Mouse (Mus musculus) left cerebral cortex, adult 8-10 months (tissue): ENCODE measurements around the gene Rapgef4. TPM values are rescaled to one million over a fixed set of nuclear protein-coding genes. Genes with fewer than 3 reads are reported as not detected.

Source experiments
- DNase-seq, 2 experiments: peaks; one replicate each; pipeline ENCODE4 v3.0.0; 2022; ENCODE audit warnings: low spot score in 2 of 2
- total RNA-seq, 4 experiments: library from RNA; stranded (reverse); gene quantifications; 2 replicates each; pipeline ENCODE4 v1.2.4; 2022

The Rapgef4 gene
- total RNA-seq, 4 experiments from 2014 or later, result 457 to 612 (median 529) TPM

DNA sequence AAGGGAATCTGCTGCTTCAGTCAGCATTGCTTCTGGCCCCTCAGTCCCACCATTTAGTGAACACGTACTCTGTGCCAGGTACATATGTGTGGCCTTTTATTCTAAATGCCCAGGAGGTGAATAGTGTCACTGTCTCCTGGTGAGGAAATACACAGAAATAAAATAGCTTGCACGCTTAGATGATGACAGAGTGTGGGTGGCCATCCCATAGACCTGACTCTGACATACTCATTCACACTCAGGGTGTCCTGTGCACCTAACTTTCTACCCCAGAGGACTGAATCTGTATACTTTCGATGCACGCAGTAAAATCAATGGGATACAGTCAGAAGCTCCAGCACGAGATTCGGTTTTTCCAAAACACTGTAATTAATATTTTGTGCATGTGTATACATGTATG is 286.4 kb downstream of the Rapgef4 start:
- DNase-seq, result no peak

- no peak for DNase-seq
Observed at GRCm38 (mm10) chr2:72269651-72270341, 288.8 kb downstream of the Rapgef4 start.

DNA sequence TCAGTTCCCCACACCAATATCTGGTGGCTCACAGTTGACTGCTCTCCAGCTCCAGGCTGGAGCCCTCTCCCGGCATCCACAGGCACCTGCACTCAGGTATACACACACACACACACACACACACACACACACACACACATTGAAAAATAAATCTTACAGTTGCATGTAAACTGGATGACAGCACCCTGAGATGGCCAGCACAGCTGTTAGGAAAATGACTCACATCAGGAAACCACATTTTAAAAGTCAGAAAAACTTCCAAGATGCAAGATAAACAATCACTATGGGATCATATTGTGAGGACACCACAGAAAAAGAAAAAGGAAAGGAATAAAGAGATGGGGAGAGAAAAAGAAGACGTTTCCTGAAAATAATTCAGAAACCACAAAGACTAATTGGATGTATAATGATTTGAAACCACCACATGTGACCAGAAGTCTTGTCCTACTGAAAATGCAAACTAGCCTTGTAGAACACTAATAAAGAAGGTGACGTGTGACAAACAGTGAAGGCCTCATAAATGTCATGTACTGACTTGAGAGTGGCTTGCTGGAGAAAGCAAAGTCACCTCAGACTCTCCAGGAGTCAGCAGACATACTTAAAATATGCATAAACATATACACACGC is 297.3 kb downstream of the Rapgef4 start:
- DNase-seq, result no peak

DNA sequence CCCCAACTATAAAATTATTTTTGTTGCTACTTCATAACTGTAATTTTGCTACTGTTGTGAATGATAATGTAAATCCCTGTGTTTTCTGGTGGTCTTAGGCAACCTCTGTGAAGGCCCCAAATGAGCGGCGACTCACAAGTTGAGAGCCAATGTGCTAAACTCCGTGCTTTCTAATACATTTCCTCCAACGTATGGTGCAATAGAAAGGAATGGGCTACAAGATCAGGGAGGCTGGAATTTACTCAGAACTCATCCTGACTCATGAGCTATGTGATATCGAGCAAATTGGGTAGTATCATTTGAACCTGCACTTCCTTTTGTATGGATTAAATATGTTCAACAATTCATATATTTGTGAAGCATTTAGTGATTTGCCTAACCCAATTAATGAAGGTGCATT is 299.5 kb downstream of the Rapgef4 start:
- no peak for DNase-seq

DNA sequence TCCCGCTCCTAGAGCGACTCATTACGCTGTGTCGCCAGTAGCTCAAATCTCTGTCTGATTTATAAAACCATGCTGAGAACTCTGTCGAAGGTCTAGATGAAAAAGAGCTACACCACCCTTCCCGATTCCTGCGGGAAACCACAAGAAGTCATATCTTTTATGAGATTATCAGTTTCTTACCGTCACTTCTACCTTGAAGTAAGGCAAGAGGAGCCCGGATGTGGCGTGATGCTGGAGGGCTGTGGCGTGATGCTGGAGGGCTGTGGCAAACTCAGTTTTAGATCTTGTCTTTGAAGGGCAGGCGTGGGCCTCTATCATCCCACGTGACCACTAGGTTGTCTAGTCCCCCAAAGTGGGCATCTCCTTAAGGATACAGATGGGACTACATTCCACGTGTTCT is 300.9 kb downstream of the Rapgef4 start:
- DNase-seq, result no peak

DNA sequence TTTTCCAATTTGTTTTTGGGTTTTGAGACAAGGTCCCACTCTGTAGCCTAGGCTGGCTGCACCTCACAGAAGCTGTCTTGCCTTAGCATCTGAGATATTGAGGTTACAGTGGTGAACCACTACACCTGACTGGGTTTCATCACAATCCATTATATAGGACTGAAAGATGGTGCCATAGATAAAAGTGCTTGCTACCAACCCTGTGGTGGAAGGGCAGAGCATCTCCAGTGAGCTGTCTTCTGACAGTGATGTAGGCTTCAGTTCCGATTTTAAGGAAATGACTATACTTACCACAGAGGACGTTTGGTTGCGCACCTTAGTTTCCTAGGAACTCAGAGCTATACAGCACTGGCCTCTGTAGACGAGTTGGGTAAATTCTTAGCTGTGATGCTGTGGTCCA is 301.7 kb downstream of the Rapgef4 start:
- no peak for DNase-seq

- DNase-seq, result no peak
Observed at GRCm38 (mm10) chr2:72284689-72285088, 303.6 kb downstream of the Rapgef4 start.

DNA sequence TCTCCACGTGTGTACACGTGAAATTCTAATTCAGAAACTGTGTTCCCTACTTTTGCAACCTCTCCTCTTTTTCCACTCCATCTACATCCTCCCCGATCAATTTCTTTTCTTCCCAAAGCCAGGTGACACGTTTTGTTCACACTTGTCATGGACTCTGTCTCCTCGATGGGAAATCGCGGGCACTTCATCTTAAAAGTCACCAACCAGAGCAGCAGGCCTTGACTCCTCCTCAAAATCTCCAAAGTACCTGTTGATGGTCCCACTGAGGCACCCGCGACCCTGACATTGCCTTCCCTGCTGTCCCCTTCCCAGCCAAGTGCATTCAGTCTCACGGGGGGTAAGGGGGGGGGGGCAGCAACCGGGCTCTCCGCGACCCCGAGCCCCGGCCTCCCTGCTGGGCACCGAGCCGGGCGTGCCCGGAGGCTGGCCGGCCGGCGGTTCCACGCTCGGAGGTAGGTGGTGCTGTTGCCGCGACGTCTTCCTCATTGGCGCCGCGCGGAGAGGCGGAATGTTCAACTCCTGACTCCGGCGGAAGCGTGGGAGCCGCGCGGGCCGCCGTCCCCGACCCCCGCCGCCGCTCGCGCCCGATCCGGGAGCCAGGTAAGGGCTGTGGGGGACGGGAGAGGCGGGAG is 304.3 kb downstream of the Rapgef4 start, which contains the start of gene Map3k20:
TSS of gene Map3k20 (plus strand) at position 382 of the 632 bp plus-strand sequence.
- DNase-seq, result no peak

DNA sequence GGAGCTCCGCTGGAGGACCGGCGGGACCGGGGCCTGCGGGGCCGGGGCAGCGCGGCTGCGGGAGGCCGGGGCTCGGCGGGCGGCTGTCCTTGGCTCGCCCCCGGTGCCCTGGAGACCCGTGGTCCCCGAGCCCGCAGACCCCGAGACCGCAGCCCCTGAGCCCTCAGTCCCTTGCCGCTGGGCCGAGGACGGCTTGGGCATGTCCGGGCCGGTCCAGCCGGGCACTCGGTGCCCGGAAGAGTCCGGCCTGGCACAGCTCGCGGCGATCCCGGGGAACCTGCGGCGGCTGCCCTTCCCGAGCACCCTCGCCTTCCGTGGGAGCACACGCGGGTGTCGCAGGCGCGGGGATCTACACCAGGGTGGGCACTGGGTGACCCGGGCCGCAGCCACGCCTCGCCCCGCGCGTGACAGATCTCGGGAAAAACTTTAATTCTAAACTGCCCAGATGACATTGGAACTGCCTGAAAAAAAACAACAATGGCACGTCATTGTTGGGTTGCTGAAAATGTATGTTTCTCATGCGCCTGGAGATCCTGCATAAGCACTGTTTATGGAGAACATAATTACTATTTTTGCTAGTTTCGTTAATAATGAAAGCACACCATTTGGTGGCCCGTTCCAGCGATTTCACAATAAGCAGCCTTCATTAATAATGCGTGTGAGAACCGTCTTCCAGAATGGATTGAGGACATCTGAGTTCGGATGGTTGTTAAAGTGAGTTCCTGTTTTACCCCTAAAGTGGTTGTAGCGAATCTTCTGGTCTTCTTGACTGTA is 305.0 kb downstream of the Rapgef4 start:
- no peak for DNase-seq

- no peak for DNase-seq
Observed at GRCm38 (mm10) chr2:72287142-72287541, 306.1 kb downstream of the Rapgef4 start.

GRCm38 (mm10) chr2:72288932-72289534 is 308.0 kb downstream of the Rapgef4 start:
- DNase-seq, result no peak

GRCm38 (mm10) chr2:72291103-72291502 is 310.1 kb downstream of the Rapgef4 start:
- no peak for DNase-seq

DNA sequence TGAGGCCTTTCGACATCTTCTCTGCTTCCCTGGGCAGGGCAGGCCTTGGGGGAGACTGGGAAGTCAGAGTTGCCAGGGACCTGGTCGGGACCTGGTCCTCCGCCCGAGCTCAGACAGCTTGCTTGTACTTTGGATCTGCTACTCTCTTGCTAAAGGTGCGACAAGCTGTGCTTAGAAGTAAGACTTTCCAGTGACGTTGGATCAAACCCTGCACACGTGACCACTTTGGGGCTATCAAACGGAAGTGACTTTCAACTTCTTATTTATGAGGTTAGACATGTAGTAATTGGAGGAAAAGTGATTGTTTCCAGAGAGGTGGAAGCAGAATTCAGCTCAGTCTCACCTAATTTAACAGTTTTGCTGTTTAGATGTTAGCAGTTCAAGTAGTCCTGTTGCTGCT is 311.5 kb downstream of the Rapgef4 start:
- no peak for DNase-seq

- DNase-seq, result no peak
Observed at GRCm38 (mm10) chr2:72294994-72295393, 314.0 kb downstream of the Rapgef4 start.

DNA sequence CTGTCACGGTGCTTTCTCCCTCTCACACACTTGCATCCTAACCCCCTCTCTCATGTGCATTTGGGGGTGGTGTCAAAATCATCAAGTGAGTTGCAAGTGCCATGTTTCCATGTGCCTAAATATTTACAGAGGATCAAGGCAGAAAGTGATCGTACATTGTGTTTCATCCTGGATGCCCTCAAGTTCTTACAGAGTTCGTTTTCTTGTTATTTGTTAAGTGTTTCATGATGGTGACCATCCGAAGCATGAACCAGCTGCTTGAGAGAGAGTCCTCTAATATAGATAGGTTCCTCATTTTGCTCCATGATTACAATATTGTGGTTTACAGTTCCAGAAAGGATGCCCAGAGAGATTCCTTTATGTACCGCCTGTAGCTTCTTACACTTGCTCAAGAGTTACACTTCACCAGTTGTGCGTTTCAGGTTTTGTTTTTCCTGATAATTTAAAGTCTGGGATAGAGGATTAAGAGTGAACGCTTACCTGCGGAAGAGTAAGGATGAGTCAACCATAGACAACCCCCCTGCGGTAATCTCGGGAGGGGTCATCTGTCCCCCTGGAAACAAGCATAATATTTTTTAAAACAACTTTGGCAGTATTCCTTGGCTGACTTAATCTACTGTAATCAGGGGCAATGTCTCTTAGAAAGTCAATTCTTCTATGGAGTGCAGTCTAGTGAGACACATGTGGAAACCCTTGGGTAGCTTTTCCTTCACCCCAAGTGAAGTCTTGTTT is 316.1 kb downstream of the Rapgef4 start:
- no peak for DNase-seq

DNA sequence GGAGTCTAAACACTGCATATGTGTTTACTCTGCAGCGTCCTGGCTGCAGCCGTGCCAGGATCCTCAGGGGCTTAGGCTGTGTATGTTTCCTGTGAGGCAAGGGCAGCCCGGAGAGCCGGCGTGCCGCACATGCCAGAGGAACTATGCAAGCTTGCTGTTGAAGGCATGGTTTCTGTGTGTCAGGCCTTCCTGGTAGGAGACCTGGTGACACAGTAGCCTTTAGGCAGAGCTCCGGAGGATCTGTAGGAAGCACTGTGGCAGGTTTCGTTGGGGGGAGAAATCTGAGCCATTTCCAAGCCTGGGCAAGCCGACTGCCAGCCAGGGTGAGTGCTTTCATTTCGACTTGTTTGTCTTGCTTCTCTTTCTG is 316.7 kb downstream of the Rapgef4 start:
- no peak for DNase-seq

DNA sequence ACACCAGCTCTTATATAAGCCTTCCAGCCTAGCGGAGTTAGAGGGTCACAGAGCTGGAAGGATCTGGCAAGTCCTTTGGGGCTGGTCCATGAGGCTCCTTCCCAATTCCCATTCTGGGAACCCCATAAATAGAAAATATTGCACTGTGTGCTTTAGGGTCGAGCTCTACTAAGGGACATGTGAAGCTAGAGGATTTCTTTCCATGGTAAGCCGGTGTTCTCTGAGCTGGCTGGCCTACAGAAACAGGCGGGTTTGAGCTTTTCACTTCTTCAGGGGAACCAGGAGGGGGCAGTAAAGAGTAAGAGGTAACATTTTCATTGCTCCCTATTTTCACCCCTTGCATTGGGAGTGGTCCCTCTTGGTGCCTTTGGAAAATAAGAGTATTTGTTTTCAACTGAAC is 317.4 kb downstream of the Rapgef4 start:
- DNase-seq, result no peak

- no peak for DNase-seq
Observed at GRCm38 (mm10) chr2:72301194-72301916, 320.3 kb downstream of the Rapgef4 start.

GRCm38 (mm10) chr2:72305738-72306137 is 324.7 kb downstream of the Rapgef4 start:
- no peak for DNase-seq
